Mouse (Mus musculus) adrenal gland, postnatal 36 days (tissue): ENCODE measurements around the gene Rab37. TPM values are rescaled to one million over a fixed set of nuclear protein-coding genes. Genes with fewer than 3 reads are reported as not detected.
A peak's percentile ranks its signal among the peaks of the same experiment; 100 is the strongest.

Source experiments
- DNase-seq, 2 experiments: peaks; one replicate each; pipeline ENCODE4 v3.0.0; 2021; ENCODE audit warnings: mixed read lengths in 1 of 2
- total RNA-seq, 2 experiments: library from RNA; stranded (reverse); gene quantifications; 2 replicates each; pipeline ENCODE4 v1.2.3; 2021

The Rab37 gene
- total RNA-seq, 2 experiments from 2014 or later = 0.56 TPM

DNA sequence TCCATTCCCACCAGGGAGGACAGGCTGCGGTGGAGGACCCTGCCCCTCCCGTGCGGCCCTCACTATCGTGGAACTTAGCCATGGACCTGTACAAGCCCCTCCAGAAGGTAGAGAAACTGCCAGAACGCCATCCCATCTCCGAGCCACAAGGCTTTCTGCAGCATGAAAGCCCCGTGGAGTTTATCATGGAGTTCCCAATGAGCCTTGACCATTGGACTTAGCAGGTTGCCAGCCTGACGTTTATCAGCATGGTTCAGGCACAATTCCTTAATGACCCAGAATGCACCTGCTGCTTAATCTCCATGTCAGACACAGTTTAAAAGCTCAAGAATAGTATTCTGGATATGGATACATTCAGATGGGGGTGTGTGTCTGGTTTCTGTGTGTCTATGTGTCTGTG, 6.2 kb upstream of the Rab37 start:
- DNase-seq = no peak

DNA sequence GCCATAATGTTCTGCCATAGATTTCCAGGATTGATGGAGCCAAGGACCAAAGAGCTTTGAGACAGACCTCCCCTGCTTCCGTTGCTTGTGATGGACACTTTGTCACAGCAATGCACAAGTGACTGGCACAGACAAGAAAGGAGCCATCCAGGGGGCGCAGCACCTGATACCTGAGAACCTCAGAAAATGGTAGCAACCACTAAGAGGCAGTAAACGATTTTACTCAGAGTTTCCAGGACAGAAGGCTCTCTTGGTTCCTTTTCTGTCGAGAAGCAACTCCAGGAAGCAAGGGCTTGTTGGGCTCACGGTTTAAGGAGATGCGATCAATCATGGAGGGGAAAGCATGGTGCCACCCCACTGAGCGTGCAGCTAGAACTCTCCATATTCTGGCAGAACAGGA, 5.0 kb upstream of the Rab37 start:
- DNase-seq = no peak

DNA sequence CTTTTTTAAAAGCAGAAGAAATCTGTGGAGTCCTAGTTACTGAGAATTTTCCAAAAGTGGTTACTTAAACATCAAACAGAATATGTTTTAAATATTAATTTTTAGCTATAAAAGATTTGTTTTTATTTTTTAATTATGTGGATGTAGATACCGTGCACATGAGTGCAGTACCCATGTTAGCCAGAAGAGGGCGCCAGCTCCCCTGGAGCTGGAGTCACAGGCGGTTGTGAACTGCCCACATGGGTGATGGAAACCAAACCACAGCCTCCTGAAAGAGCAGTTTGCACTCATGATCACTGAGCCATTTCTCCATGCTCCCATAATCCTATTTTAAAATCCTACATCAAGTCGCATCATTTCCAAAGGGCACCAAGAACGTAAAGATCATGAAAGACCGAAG, 1.4 kb upstream of the Rab37 start:
- no peak for DNase-seq

DNA sequence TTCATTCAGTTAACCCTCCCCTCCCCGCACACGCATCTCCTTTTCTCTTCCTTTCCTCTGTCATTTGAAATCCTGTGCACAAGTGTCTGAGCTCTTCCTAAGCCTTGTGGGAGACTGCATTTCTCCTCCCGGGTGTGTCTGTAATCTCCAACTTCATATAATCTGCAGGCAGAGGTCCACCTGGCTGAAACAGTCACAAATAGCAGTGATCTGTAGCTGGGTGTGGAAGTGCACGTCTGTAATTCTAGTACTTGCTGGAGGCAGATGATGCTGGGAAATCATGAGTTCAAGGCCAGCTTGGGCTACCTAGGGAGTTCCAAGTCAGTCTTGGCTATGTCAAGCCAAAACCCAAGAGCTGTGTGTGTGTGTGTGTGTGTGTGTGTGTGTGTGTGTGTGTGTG, 909 bp downstream of the Rab37 start:
- DNase-seq = no peak

DNA sequence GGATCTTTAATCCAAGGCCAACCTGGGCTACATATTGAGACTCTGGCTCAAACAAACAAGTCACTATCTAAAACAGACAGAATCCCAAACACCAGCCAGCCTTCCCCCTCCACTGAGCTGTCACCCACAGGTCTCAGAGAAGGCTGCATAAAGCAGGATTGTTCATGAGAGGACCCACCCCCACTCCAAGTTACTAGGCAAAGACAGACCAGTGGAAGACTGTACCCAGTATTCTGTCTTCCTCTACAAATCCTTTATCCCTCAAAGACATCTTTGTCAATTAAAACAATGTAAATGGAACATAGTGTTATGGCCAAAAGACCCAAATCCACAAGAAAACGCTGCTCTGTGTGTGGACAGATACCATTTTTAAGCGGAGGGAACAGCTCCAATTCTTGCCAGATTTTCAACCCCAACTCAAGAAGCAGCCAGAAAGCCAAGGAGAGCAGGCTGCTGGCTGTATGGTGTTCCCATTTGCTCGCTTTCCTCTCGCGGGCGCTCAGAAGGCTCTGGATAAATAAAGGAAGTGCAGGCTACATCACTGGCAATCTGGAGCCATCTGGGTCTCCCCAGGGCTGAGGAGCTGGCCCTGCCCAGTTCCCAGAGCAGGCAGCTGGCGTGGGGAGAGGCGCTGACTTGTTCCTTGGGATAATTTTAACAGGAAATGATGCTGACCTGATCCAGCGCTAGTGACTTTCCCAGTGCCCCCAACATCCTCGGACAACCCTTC, 7.1 kb downstream of the Rab37 start:
- no peak for DNase-seq

DNA sequence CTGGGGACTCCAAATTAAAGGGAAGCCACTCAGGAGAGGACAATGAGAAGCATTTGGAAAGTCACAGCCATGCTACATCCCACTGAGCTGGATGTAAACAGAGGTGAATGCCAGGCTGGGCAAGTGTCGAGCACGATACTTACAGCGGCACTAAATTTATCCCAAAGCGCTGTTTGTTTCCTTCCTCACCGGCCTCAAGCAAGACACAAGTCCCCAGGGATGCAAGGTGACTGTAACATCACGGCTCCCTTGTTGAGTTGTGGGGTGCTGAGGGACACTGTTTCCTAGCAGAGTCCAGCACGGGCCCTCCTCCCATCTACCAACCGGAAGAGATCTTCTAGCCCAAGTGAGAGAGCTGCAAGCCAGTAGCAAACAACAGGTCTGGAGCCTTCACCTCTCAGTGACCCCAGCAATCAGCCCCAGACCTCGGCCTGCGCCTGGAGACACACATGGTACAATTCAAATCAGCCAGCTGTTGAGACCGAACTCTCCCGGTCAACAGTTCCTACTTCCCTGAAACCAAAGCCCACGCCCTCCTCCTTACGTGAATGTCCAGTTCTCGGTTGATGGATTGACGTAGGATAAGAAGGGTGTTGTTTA, 8.1 kb downstream of the Rab37 start:
- DNase-seq = no peak

DNA sequence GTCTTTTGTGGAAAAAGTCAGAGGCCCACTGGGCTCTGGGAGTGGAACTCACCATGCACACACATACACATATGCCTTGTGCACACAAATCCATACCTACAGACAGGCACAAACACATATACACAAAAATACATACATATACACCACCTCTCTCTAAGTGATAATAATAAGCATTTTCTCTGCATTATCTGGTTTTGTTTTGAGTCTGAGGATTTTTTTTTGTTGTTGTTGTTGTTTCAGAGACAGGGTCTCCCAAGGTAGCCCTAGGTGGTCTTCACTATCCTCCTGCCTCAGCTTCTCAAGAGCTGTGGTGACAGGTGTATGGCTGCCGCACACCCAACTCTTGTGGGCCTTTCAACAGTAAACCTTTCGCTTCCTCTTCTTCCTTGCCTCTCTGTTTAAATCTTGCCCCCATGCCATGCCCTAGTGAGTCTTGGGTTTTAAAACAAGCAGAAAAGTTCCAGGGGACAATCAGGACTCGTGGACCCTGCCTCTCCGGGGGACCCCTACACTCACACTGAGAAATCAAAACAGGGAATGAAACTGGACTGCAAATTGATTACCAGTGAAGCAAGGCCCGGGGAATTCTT, 8.9 kb downstream of the Rab37 start:
- DNase-seq = no peak

DNA sequence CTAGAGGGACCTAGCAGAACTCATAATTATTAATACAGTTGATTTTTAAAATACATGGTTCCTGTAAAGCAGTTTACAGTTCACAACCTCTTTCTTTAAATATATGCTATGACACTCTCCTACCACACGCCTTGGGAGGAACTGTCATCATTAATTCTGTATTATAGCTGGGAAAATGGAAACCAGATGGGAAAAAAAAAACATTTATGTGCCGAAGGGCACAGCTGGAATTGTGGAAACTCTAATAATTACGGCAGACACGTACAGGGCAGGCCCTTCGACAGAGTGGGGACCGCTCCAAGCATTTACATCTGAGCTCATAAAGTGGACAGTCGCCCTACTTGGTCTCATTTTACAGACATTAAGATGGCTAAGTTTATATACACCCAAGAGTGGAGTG, 9.5 kb downstream of the Rab37 start:
- no peak for DNase-seq

DNA sequence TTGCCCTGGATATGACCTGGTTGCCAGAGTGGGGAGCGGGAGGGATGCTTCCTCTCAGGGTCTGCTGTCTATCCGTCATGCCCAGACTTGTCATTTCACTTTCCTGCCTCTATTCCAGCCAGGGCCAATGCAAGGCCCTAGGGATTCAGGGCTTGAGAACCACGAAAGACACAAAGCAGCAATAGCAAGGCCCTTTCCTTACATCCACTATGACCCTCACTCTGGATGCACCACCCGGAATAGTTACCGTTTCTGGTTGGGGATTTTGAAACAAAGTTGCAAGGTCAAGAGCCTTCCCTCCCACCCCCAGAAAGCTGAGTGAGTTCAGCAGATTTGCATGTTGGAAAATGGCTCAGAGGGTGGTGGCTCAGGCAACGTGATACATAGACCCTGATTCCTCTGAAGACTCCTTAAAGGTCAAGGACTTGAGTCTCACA, 10.4 kb downstream of the Rab37 start:
- peak in 1 of 2 experiments; percentile 10 for DNase-seq

DNA sequence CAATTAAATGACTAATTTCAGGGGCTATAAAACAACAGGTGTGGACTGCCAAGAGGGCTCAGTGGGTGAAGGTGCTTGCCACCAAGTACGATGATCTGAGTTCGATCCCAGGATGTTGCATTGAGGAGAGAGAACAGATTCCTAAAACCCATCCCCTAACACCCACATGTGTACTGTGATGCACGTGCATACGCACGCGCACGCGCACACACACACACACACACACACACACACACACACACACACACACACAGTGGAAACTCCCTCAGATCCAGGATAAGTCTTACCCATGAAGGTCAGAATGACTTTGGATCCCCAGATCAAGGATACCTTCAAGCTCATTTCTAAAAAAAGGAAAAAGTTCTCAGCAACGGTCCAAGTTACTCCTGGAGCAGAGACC, 10.9 kb downstream of the Rab37 start:
- no peak for DNase-seq

DNA sequence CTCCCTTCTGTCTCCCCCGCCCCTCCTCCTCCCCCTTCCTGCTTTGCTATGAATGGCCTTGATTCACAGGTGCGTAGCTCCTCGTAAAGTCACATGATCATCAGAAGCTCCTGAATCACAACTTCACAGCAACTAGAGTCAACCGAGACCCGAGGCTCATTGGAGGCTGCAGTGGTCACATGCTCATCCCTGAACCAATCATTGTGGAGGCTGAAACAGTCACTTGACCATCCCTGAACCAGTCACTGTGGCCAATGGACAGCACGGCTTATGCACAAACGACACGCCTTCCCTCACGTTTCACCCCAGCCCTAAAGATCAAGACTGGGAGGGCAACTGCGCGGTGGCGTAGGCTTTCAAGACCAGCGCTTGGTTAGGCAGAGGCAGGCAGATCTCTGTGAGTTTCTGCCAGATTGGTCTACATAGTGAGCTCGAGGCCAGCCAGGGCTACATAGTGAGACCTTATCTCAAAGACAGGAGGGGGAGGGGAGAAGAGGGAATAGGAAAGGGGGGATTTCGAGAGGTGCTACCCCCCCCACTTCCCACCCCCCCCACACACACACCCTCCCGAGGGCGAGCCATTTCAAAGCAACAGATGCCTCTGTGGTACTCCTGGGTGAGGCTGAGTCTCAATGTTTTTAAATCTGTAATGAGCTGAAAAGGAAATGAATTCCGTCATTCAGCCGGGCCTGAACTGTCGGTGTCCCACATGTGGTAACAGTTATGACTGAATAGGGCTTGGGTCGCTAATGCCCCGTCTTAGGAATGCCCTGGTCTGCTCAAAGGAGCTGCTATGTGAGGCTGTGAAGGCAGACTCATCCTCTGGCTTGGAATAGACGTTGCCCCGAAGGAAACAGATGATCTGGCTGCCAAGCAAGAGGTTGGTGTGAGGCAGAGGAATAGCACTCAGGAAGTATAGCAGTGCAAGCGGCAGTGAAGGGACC, 12.5 kb downstream of the Rab37 start:
- DNase-seq = no peak

DNA sequence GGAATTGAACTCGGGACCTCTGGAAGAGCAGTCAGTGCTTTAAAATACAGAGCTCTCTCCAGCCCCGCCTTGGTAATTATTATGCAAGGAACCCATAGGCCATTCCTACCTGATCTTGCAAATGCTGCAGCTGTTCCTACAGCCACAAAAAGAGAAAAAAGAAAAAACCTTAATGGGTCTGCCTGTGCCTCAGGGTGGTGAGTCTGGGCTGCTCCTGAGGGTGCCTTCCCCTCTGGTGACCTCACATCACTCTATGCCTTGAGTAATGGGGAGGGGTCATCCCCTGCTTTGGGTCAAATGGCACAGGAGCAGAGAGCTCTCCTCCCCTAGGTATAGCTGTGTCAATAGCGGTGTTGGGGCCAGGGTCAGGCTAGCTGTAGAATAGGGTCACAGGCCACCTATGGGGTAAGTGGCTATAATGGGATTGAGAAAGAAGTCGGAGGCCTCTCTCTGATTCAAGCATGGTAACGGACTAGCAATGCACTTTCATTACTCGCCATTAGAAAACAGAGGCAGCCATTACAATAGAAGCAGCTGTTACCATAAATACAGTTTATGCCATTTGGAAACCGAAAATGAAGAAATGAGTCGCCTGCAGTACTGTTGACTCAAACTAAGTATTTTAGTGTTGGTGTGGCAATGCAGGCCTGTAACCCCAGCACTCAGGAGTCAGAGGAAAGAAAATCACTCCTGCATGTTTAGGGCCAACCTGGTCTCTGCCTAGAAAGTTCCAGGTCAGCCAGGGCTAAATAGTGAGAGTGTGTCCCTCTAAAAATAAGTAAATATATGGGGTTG, 13.7 kb downstream of the Rab37 start:
- DNase-seq = no peak

DNA sequence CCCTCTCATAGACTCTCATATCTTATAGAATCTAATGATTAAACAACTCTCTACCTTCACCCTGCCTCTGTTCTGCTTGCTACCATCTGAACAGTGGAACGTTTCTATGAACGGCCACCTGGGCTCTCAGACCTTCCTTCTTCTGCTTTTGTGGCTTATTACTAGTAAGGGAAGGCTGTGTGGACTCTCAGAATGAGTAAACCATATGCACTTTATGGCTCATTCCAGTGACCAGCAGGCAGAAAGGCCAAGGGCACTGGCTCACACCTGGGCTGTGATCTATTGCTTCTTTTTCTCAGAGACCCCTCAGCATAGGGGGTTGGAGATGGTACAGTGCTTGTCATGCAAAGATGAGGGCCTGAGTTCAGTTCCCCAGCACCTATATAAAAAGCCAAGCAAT, 15.4 kb downstream of the Rab37 start:
- DNase-seq = no peak

DNA sequence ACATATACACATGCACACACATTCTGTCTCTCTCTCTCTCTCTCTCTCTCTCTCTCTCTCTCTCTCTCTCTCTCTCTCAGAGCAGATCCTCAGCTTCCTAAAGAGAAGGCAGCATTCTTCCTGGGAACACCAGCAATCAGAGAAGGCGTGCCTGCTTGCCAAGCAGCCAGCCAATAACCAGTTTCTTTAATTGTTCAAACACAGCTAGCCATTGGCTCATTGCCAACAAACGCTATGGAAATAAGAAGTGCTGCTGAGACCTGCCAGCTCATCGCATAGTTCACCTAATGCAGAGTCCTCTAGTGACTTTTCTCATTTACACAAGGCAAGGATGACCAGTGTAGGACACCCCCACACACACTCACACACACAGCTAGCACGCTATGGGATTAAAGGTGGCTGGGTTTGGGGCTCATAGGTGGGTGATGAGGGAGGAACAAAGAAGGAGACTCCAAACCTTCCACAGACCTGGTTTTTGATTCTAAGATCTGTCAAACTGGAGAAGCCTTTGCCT, 16.2 kb downstream of the Rab37 start:
- DNase-seq = no peak

DNA sequence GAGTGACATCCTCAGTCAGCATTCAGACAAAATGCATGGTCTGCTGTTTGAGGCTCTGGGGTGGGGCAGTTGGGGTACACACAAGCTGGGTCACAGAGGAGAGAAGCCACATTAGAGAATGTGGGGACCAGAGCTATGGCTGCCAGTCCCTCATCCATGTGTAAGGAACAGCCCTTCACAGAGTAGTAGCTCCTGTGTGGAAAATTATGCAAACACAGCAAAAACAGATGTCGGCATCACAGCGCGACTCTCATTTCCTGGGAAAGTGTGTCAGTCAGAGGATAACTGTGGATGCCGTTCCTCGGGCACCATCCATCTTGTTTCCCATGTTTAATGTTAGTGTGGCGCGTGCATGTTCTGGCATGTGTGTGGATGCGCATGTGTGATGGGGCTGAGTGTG, 16.9 kb downstream of the Rab37 start:
- DNase-seq = no peak

DNA sequence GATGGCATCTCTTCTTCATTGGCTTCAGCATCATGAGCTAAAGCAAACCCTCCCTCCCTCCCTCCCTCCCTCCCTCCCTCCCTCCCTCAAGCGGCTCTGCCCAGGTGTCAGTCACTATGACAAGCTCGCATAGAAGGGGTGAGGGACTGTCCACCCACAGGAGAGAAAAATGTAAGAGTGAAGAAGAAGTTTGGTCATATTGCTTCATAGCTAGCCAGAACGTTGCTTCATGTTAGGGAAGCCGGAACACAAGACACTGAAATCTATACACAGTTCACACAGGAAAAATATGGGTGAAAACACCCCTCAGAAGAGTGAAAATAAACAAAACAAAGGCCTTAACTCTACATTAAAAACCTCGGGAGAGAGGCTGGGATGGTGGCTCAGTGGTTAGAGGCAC, 19.0 kb downstream of the Rab37 start:
- DNase-seq = no peak

DNA sequence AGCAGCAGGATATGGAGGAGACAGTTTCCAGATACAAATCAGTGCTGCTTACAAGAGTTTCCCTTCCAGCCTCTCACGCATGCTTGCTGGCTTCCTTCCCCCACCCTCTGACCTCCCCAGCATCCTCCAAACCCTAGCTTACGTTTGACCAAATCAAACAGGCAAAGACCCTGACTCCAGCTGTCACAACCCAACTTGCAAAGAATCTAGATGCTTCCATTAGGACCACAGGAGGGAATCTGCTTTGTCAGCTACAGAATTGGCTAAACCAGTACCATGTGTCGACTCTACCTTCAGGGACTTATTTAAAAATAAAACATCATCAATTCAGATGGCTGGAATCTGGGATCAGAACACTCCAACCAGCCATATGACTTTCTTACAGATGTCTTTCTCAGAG, 21.0 kb downstream of the Rab37 start:
- DNase-seq = no peak

DNA sequence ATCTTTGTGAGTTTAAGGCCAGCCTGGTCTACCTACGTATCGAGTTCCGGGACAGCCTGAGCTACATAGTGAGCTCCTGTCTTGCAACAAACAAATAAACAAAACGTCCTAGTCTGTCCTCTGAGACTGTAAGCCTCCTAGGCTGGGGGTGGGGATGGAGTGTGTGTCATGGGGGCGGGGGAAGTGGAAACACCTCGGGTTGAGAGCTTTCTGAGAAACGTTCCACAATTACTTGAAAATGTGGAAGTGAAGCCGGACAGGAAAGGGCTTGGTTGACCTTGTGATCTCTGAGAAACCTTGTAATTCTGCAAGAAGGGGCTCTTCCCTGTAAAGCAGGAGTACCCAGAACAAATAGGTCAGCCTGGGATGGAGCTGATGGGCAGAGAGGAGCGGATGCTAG, 28.2 kb downstream of the Rab37 start:
- DNase-seq = no peak

DNA sequence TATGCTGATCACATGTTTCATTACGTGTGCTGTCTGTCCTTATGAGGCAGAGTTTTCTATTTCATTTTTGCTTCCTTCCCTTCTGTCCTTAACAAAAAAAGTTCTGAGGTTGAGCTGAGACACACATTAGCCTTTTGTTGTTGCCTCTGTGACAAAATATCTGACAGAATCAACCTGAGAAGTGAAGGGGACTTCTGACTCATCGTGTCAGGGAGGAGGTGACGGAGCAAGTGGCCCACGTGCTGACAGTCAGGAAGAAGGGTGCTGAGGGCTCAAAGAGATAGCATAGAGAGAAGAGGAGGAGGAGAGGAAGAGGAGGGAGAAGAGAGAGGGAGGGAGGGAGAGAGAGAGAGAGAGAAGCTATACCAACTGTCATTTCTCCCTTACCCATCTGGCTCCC, 37.3 kb downstream of the Rab37 start:
- DNase-seq = no peak

DNA sequence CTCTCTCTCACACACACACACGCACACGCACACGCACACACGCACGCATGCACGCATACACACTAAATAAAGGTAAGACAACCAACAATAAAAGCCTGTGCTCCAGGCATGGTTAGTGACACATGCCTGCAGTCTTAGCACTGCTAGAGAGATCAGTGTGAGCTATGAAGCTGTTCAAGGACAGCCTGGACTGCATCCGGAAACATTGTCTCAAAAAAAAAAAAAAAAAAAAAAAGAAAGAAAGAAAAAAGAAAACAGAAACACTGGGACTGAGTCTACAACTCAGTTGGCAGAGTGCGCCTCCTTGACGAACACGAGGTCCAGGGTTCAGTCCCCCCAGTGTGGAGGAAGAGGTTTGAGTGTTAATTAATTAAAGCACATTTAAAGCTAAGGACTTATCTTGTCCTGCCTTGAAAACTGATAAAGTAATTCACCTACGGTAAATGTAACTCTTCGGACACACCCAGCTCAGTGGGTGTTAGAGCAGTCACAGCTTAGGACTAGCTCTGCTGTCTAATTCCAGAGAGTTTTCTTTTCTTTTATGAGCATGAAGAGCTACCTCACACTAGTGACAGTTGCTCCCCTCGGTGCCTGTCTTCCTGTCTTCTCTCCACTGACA, 38.4 kb downstream of the Rab37 start:
- no peak for DNase-seq

DNA sequence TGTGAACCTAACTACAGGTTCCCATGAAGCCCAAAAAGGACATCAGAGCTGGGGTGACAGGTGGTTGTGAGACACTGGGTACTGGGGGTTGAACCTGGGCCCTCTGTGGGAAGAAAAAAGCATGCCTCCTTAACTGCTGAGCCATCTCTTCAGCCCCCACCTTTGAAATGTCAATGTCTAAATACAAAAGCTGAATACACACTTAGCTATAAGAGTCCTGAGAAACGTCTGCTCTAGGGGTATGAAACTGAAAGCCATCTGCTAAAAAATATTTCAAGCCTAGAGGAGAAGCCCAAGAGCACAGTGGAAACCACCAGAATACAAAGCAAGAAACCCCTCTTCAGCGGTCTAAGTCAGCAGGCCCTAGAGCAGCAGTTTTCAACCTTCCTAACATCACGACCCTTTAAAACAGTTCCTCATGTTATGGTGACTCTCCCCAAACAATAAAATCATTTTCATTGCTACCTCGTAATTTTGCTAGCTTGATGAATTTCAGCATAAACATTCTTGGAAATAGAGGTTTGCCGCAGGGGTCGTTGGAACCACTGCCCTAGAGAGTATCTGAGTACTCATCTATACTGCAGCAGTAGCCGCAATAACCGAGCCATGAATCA, 40.6 kb downstream of the Rab37 start:
- DNase-seq = no peak
